Mouse (Mus musculus) liver, embryonic 16.5 days (tissue): ENCODE results near the gene Cdkn3. TPM values are rescaled to one million over a fixed set of nuclear protein-coding genes. Genes with fewer than 3 reads are reported as not detected.

Experiments
- ATAC-seq: fragments of 200-750 bp; cut with Nextera tagmentation; 2 replicates; pipeline ENCODE4 v1.8.0; 2017; ENCODE audit warnings: low read depth, mild to moderate bottlenecking, moderate number of reproducible peaks, moderate library complexity
- H3K27ac ChIP-seq: fragments of 300-500 bp; sonication (generic); 2 replicates; pipeline ENCODE4 v1.5.1; 2014; ENCODE audit warnings: mild to moderate bottlenecking, low read length
- H3K27me3 ChIP-seq: fragments of 300-500 bp; sonication (generic); 2 replicates; pipeline ENCODE4 v1.6.1; 2014; ENCODE audit warnings: low read depth, low read length, mixed read lengths; ENCODE audit not compliant: control insufficient read depth, insufficient read depth
- H3K36me3 ChIP-seq: fragments of 300-500 bp; sonication (generic); 2 replicates; pipeline ENCODE4 v1.6.1; 2014; ENCODE audit warnings: mild to moderate bottlenecking; ENCODE audit not compliant: control insufficient read depth, insufficient read depth
- H3K4me1 ChIP-seq: fragments of 300-500 bp; sonication (generic); 2 replicates; pipeline ENCODE4 v1.6.1; 2014; ENCODE audit warnings: low read depth, low read length, mixed read lengths; ENCODE audit not compliant: control insufficient read depth
- H3K4me2 ChIP-seq: fragments of 300-500 bp; sonication (generic); 2 replicates; pipeline ENCODE4 v1.6.1; 2014; ENCODE audit warnings: low read depth, low read length, mixed read lengths
- H3K4me3 ChIP-seq: fragments of 300-500 bp; sonication (generic); 2 replicates; pipeline ENCODE4 v1.5.1; 2014; ENCODE audit warnings: low read depth, mild to moderate bottlenecking, low read length
- H3K9ac ChIP-seq: fragments of 300-500 bp; sonication (generic); 2 replicates; pipeline ENCODE4 v1.6.1; 2014; ENCODE audit warnings: low read depth, low read length
- H3K9me3 ChIP-seq: fragments of 300-500 bp; sonication (generic); replicated peaks from 2 replicates; pipeline ENCODE4 v1.6.1; 2016; ENCODE audit warnings: low read length; ENCODE audit not compliant: control insufficient read depth
- WGBS: fragments of 180-500 bp; shearing (Covaris S2); extraction: QIAGEN DNeasy Blood & Tissue Kit; methylation state at CpG from one replicate; pipeline ENCODE4 v1.1.7; 2014; ENCODE audit not compliant: insufficient replicate concordance; 5-methylcytosine and 5-hydroxymethylcytosine counted together
- polyA plus RNA-seq: library from polyadenylated mRNA; unstranded; fragments of >200 nt; fragmentation: Nextera tagmentation; extraction: Ambion mirVana; gene quantifications from 2 replicates; pipeline ENCODE4 v1.2.1, GENCODE M21; 2015

Gene Cdkn3
- polyA plus RNA-seq, 1 experiment from 2014 or later = 97.9 TPM

DNA sequence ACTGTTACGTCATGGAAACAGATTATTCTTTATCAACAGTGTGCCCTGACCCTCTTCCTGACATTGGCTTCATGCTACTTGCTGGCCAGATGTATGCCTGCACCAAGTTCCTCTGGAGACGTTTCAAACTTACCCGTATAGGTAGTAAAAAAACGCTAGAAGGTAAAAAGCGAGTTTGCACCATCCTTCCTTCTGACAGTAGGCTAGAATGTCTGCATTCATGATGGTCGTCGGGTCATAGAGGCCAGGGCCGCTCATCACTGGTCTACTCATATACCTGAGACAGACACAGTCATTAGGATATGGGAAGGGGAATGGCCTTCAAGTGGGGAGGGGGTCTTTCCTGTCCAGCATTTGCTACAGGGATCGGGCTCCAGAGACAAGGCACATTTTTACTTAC, 18.4 kb downstream of the Cdkn3 start:
- Histone ChIP-seq H3K4me2 (no peak overlapping the region), H3K9ac (no peak overlapping the region), H3K4me1 (no peaks in the 10 kb centered on the region), H3K36me3 (peaks cover 45% of the 10 kb centered on the region), H3K27ac (no peak overlapping the region), H3K27me3 (no peaks in the 10 kb centered on the region), H3K4me3 (no peak overlapping the region), H3K9me3 (peaks cover 4% of the 10 kb centered on the region)
- 87% methylated on average over 9 of the region's 9 CpGs for WGBS
- ATAC-seq = no peak

DNA sequence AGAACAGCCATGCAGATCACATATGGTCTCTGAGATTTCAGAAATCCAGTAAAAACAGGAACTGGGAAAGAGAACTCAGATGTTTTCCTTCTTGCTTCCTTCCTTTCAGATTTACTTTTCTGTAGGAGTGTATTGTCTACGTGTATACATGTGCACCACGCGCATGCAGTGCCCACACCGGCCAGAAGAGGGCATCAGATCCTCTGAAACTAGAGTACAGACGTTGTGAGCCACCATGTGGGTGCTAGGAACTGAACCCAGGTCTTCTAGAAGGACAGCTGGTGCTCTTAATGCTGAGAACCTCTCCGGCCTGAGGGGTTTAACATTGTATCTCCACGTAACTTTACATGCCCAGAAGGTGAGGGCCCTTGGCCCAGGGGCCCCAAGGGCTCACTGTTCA, 18.9 kb downstream of the Cdkn3 start:
- Histone ChIP-seq H3K9me3 (peaks cover 4% of the 10 kb centered on the region), H3K36me3 (peaks cover 45% of the 10 kb centered on the region), H3K27me3 (no peaks in the 10 kb centered on the region), H3K4me3 (no peak overlapping the region), H3K4me2 (no peak overlapping the region), H3K9ac (no peak overlapping the region), H3K4me1 (no peaks in the 10 kb centered on the region), H3K27ac (no peak overlapping the region)
- 88% methylated on average over 7 of the region's 7 CpGs for WGBS
- no peak for ATAC-seq

DNA sequence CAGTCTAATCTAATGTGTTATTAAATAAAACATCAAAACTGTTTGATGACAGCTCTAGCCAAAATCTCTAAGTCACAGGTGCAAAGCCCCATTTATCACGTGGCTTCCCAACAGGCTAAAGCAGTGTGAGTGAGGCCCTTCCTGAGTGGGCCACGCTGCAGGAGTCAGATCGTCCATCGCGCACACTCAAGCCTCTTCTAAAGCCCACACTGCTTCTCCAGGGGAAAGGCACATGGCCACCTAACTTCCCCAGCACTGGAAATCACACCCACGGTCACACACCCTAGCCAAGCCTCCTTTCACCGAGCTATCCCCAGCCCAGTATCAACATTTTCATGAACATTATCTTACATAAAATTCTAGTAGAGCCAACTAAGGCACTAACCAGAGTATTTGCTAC, 20.7 kb downstream of the Cdkn3 start:
- Histone ChIP-seq H3K4me1 (peaks cover 1% of the 10 kb centered on the region), H3K27me3 (no peaks in the 10 kb centered on the region), H3K9me3 (peaks cover 4% of the 10 kb centered on the region), H3K9ac (no peak overlapping the region), H3K36me3 (peaks cover 40% of the 10 kb centered on the region), H3K4me2 (no peak overlapping the region), H3K27ac (no peak overlapping the region), H3K4me3 (no peak overlapping the region)
- ATAC-seq = no peak
- 90% methylated on average over 7 of the region's 7 CpGs for WGBS

DNA sequence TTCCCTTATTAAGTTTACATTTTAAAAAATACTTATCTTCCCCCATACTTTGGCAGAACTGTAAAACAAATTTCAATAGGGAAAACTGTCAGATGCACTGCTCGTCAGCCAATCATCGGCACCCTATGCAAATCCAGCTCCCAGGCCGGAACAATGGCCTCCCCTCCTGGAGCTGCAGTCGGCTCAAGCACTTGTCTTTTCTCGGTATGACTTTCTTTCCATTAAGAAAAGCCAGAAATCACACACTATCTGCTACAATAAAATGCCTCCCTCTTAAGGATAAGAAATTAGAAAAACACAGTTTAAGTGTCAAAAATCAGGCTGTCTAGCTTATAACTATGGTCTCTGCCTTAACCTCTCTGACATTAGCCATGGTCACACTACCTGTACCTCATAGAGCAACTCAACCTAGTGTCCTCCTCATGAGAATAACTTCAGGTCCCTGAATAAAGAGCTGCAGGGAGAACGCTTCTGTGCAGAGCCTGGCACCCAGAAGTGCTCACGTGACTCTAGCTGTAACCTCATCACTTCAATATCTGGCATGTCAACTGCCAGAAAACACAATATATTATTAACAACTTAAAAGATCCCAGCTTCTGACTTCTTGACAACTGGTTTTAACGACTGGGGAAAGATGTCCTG, 22.0 kb downstream of the Cdkn3 start:
- Histone ChIP-seq H3K27me3 (no peaks in the 10 kb centered on the region), H3K27ac (no peak overlapping the region), H3K9me3 (peaks cover 4% of the 10 kb centered on the region), H3K4me3 (no peak overlapping the region), H3K4me1 (peaks cover 11% of the 10 kb centered on the region), H3K4me2 (no peak overlapping the region), H3K9ac (no peak overlapping the region), H3K36me3 (peaks cover 37% of the 10 kb centered on the region)
- ATAC-seq = no peak
- 80% methylated on average over 8 of the region's 8 CpGs for WGBS

DNA sequence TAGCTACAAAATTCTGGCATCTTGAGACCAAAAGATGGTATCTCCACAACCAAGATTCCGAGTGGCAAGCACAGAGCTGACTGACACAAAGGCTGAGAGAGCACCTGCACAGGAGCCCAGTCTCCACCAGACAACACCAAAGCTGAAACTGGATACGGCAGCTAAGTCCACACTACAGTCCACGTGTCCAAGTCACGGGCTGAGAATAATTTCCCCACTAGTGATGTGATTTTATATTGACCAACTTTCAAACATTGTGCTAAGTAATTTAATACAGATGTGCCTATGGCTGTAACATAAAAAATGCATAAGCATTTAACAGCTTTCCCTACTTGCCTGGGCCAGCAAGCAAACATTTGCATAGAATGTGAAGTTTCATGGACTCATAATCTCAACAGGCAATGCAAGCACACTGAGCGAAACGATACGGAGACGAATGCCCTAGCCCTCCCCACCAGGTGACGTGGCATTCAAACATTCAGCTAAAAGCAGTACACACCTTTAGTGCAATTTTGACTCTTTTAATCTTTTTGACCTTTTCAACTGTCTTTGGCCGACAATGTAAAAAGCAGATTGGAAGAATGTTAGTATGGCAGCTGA, 23.1 kb downstream of the Cdkn3 start:
- Histone ChIP-seq H3K9ac (no peak overlapping the region), H3K27me3 (no peaks in the 10 kb centered on the region), H3K4me3 (no peak overlapping the region), H3K36me3 (peaks cover 28% of the 10 kb centered on the region), H3K27ac (no peak overlapping the region), H3K4me2 (no peak overlapping the region), H3K4me1 (peaks cover 12% of the 10 kb centered on the region), H3K9me3 (peaks cover 4% of the 10 kb centered on the region)
- WGBS = 84% methylated on average over 10 of the region's 10 CpGs
- ATAC-seq = no peak

DNA sequence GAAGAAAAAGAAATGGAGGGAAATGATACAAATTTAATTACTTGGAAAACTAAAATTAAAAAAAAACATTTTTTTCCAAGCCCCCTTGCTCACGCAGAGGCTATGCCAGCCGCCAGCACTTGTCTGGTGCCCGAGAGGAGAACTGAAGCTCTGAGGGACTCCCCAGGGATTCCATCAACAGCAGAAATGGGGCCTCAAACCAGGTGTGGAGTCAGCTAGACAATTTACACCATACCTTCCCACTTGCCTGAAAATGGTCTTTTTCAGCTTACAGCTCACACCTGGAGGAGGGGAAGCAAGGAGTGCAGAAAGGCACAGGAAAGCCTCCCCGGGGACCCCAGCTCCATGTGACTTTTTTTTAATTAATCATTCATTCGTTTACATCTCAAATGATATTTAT, 24.9 kb downstream of the Cdkn3 start:
- no peak overlapping the region for H3K4me2 ChIP-seq
- no peak for ATAC-seq
- H3K9me3 ChIP-seq = no peaks in the 10 kb centered on the region
- no peak overlapping the region for H3K27ac ChIP-seq
- no peaks in the 10 kb centered on the region for H3K27me3 ChIP-seq
- H3K36me3 ChIP-seq = peaks cover 10% of the 10 kb centered on the region
- H3K4me3 ChIP-seq = no peak overlapping the region
- H3K9ac ChIP-seq = no peak overlapping the region
- peaks cover 29% of the 10 kb centered on the region for H3K4me1 ChIP-seq
- WGBS = 82% methylated on average over 5 of the region's 5 CpGs

DNA sequence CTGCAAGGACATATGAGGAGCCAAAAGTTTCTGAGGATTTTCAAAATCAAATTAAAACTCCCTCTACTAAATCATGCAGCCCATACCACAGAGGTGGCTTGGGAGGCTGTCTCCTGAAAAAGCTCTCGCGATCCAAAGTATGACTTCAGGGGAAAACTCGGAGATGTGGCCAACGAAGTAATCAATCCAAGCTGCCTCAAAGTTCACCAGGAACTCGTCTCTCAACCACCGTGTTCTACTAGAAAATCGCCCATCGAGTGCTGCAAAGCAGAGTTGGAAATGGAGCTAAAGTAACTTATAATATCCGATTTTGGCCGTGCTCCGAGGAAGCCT, 27.1 kb downstream of the Cdkn3 start:
- peaks cover 4% of the 10 kb centered on the region for H3K36me3 ChIP-seq
- H3K27ac ChIP-seq = peak overlapping the region; percentile 93
- WGBS = 0% methylated on average over 11 of the region's 11 CpGs
- peak overlapping the region; percentile 99 for H3K4me3 ChIP-seq
- no peak for ATAC-seq
- H3K9me3 ChIP-seq = no peaks in the 10 kb centered on the region
- H3K9ac ChIP-seq = peak overlapping the region; percentile 97
- no peaks in the 10 kb centered on the region for H3K27me3 ChIP-seq
- peak overlapping the region; percentile 91 for H3K4me2 ChIP-seq
- peaks cover 30% of the 10 kb centered on the region for H3K4me1 ChIP-seq

DNA sequence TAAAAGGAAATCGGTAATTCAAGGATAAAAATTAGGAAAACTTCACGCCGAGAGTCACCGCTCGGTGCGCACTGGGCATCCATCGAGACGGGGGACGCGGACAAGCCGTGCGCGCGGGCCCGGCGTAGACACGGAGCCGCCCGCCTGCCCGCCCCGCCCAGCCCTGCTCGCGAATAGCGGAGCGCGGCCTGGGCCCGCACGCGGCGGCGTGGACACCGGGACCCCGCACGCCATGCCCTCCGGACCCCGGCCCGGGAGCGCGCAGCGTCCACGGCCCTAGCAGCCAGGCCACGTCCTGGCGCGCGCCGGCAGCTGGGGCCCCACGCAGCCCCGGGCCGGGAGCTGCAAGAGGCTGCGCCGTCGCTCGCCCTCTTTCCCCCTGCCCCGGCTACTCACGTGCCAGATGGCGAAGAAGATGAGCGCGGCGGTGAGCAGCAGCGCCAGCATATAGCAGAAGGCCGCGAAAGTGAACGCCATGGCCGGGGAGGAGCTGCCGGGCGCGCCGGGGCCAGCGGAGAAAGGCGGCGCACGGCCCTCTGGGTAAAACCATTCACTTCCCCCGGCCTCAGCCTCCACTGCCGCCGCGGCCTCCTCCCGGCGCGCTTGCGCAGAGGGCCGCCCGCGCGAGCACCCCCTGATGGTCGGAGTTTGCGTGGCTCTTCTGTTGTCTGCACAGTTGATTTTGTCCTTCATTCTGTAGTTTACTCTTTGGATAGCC, 27.6 kb downstream of the Cdkn3 start, which contains the start of gene Cnih1:
Gene Cnih1 (minus strand): TSS at position 625 of the 718 bp plus-strand sequence.
- WGBS = under 1% methylated on average over 85 of the region's 86 CpGs
- peak within 1 kb of the TSS; percentile 93 for H3K27ac ChIP-seq
- H3K9me3 ChIP-seq = no peaks in the 10 kb centered on the region
- H3K4me1 ChIP-seq = peaks cover 30% of the 10 kb centered on the region
- peak within 1 kb of the TSS; percentile 91 for H3K4me2 ChIP-seq
- no peaks in the 10 kb centered on the region for H3K36me3 ChIP-seq
- ATAC-seq = peak; percentile 96
- no peaks in the 10 kb centered on the region for H3K27me3 ChIP-seq
- H3K4me3 ChIP-seq = peak within 1 kb of the TSS; percentile 99
- peak within 1 kb of the TSS; percentile 97 for H3K9ac ChIP-seq

DNA sequence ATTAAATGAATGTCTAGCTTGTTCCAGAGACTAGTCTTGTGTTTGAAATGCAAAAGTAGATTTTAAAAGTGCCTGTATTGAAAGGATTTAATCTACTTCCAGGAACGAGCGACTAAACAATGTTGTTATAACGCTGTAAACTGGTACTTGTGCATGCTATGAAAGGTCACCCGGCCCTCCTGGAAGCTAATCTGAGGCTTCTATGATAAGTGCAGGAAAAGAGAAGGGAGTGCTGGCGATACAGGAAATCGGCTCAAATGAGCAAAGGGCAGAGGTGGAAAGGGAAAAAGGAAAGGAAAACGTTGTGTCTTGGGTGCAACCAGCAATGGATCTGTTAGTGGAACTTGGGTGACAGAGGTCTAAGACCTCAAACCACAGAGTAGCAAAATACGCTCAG, 28.2 kb downstream of the Cdkn3 start:
- H3K27me3 ChIP-seq = no peaks in the 10 kb centered on the region
- H3K9me3 ChIP-seq = no peaks in the 10 kb centered on the region
- H3K4me3 ChIP-seq = peak overlapping the region; percentile 99
- H3K36me3 ChIP-seq = no peaks in the 10 kb centered on the region
- H3K4me1 ChIP-seq = peaks cover 30% of the 10 kb centered on the region
- no peak for ATAC-seq
- 9% methylated on average over 8 of the region's 8 CpGs for WGBS
- H3K4me2 ChIP-seq = peak overlapping the region; percentile 91
- H3K27ac ChIP-seq = peak overlapping the region; percentile 55; the same call in 1 of the 2 replicates
- H3K9ac ChIP-seq = peak overlapping the region; percentile 15; the same call in 1 of the 2 replicates
